Mouse (Mus musculus): ENCODE measurements at regions not wholly inside any gene's neighbourhood (a gene's known extent, or its start where the extent isn't known, plus 50 kb on each side); places are given as distances from the start of the nearest gene placed in this dataset.

- DNase-seq (ENCODE audit: low spot score): no peak
- H3K4me3 ChIP-seq (ENCODE audit: low read depth, low read length): no peak overlapping the region
- no peaks in the 10 kb centered on the region for H3K27me3 ChIP-seq (ENCODE audit: control insufficient read depth, insufficient read depth, low read length)
- 86% methylated on average over 4 of the region's 4 CpGs for WGBS
- H3K36me3 ChIP-seq (ENCODE audit: control insufficient read depth, insufficient read depth, low read length): no peaks in the 10 kb centered on the region
- no peaks in the 10 kb centered on the region for H3K9me3 ChIP-seq (ENCODE audit: control insufficient read depth, low read length)
- H3K4me2 ChIP-seq (ENCODE audit: low read depth): no peak overlapping the region
- no peak overlapping the region for H3K9ac ChIP-seq (ENCODE audit: low read length)
- no peaks in the 10 kb centered on the region for H3K4me1 ChIP-seq (ENCODE audit: control insufficient read depth, insufficient read depth, low read length)
- H3K27ac ChIP-seq (ENCODE audit: low read depth, low read length): no peak overlapping the region
- ATAC-seq (ENCODE audit: insufficient read depth, low FRiP score, low TSS enrichment): no peak
Measured at GRCm38 (mm10) chr2:138702783-138703182, 446.4 kb downstream of the Btbd3 start.

GRCm38 (mm10) chr2:138703943-138704541, 447.7 kb downstream of the Btbd3 start:
- Histone ChIP-seq H3K27ac (ENCODE audit: low read depth, low read length) (no peak overlapping the region), H3K4me1 (ENCODE audit: control insufficient read depth, insufficient read depth, low read length) (no peaks in the 10 kb centered on the region; the same call in 1 of the 2 replicates), H3K4me2 (ENCODE audit: low read depth) (no peak overlapping the region), H3K4me3 (ENCODE audit: low read depth, low read length) (no peak overlapping the region), H3K27me3 (ENCODE audit: control insufficient read depth, insufficient read depth, low read length) (no peaks in the 10 kb centered on the region), H3K9me3 (ENCODE audit: control insufficient read depth, low read length) (no peaks in the 10 kb centered on the region), H3K36me3 (ENCODE audit: control insufficient read depth, insufficient read depth, low read length) (no peaks in the 10 kb centered on the region), H3K9ac (ENCODE audit: low read length) (no peak overlapping the region)
- DNase-seq (ENCODE audit: low spot score): no peak
- WGBS: 85% methylated on average over 4 of the region's 4 CpGs
- no peak for ATAC-seq (ENCODE audit: insufficient read depth, low FRiP score, low TSS enrichment)

GRCm38 (mm10) chr2:138708763-138709162, 452.4 kb downstream of the Btbd3 start:
- H3K27ac ChIP-seq (ENCODE audit: low read depth, low read length): no peak overlapping the region
- ATAC-seq (ENCODE audit: insufficient read depth, low FRiP score, low TSS enrichment): peak; percentile 80
- no peaks in the 10 kb centered on the region for H3K36me3 ChIP-seq (ENCODE audit: control insufficient read depth, insufficient read depth, low read length)
- H3K27me3 ChIP-seq (ENCODE audit: control insufficient read depth, insufficient read depth, low read length): no peaks in the 10 kb centered on the region
- peak; percentile 31 for DNase-seq (ENCODE audit: low spot score)
- H3K4me1 ChIP-seq (ENCODE audit: control insufficient read depth, insufficient read depth, low read length): peaks cover 4% of the 10 kb centered on the region; the same call in 1 of the 2 replicates
- no peak overlapping the region for H3K9ac ChIP-seq (ENCODE audit: low read length)
- 0% methylated on average over 2 of the region's 2 CpGs for WGBS
- H3K9me3 ChIP-seq (ENCODE audit: control insufficient read depth, low read length): no peaks in the 10 kb centered on the region
- H3K4me3 ChIP-seq (ENCODE audit: low read depth, low read length): no peak overlapping the region
- no peak overlapping the region for H3K4me2 ChIP-seq (ENCODE audit: low read depth)

- Histone ChIP-seq H3K9ac (ENCODE audit: low read length) (no peak overlapping the region), H3K27me3 (ENCODE audit: control insufficient read depth, insufficient read depth, low read length) (no peaks in the 10 kb centered on the region), H3K9me3 (ENCODE audit: control insufficient read depth, low read length) (no peaks in the 10 kb centered on the region), H3K27ac (ENCODE audit: low read depth, low read length) (no peak overlapping the region), H3K36me3 (ENCODE audit: control insufficient read depth, insufficient read depth, low read length) (no peaks in the 10 kb centered on the region), H3K4me3 (ENCODE audit: low read depth, low read length) (no peak overlapping the region), H3K4me1 (ENCODE audit: control insufficient read depth, insufficient read depth, low read length) (no peaks in the 10 kb centered on the region), H3K4me2 (ENCODE audit: low read depth) (no peak overlapping the region)
- 63% methylated on average over 2 of the region's 2 CpGs for WGBS
- ATAC-seq (ENCODE audit: insufficient read depth, low FRiP score, low TSS enrichment) (no peak), DNase-seq (ENCODE audit: low spot score) (no peak)
Measured at GRCm38 (mm10) chr2:138733846-138734245, 477.5 kb downstream of the Btbd3 start.

- no peak for DNase-seq (ENCODE audit: low spot score)
- no peaks in the 10 kb centered on the region for H3K27me3 ChIP-seq (ENCODE audit: control insufficient read depth, insufficient read depth, low read length)
- H3K4me2 ChIP-seq (ENCODE audit: low read depth): no peak overlapping the region
- no peak for ATAC-seq (ENCODE audit: insufficient read depth, low FRiP score, low TSS enrichment)
- no peaks in the 10 kb centered on the region for H3K9me3 ChIP-seq (ENCODE audit: control insufficient read depth, low read length)
- 85% methylated on average over 4 of the region's 4 CpGs for WGBS
- H3K36me3 ChIP-seq (ENCODE audit: control insufficient read depth, insufficient read depth, low read length): no peaks in the 10 kb centered on the region
- H3K9ac ChIP-seq (ENCODE audit: low read length): no peak overlapping the region
- no peak overlapping the region for H3K27ac ChIP-seq (ENCODE audit: low read depth, low read length)
- H3K4me1 ChIP-seq (ENCODE audit: control insufficient read depth, insufficient read depth, low read length): no peaks in the 10 kb centered on the region
- H3K4me3 ChIP-seq (ENCODE audit: low read depth, low read length): no peak overlapping the region
Measured at GRCm38 (mm10) chr2:138744806-138745205, 488.4 kb downstream of the Btbd3 start.

- Histone ChIP-seq H3K9ac (ENCODE audit: low read length) (no peak overlapping the region), H3K27me3 (ENCODE audit: control insufficient read depth, insufficient read depth, low read length) (no peaks in the 10 kb centered on the region), H3K4me1 (ENCODE audit: control insufficient read depth, insufficient read depth, low read length) (no peaks in the 10 kb centered on the region), H3K9me3 (ENCODE audit: control insufficient read depth, low read length) (no peaks in the 10 kb centered on the region), H3K27ac (ENCODE audit: low read depth, low read length) (no peak overlapping the region), H3K4me3 (ENCODE audit: low read depth, low read length) (no peak overlapping the region), H3K4me2 (ENCODE audit: low read depth) (no peak overlapping the region), H3K36me3 (ENCODE audit: control insufficient read depth, insufficient read depth, low read length) (no peaks in the 10 kb centered on the region)
- 89% methylated on average over 3 of the region's 3 CpGs for WGBS
- no peak for ATAC-seq (ENCODE audit: insufficient read depth, low FRiP score, low TSS enrichment)
- no peak for DNase-seq (ENCODE audit: low spot score)
Measured at GRCm38 (mm10) chr2:138760439-138760963, 504.1 kb downstream of the Btbd3 start.

- no peaks in the 10 kb centered on the region for H3K27me3 ChIP-seq (ENCODE audit: control insufficient read depth, insufficient read depth, low read length)
- DNase-seq (ENCODE audit: low spot score): no peak
- no peaks in the 10 kb centered on the region for H3K36me3 ChIP-seq (ENCODE audit: control insufficient read depth, insufficient read depth, low read length)
- ATAC-seq (ENCODE audit: insufficient read depth, low FRiP score, low TSS enrichment): no peak
- H3K4me3 ChIP-seq (ENCODE audit: low read depth, low read length): no peak overlapping the region
- H3K4me1 ChIP-seq (ENCODE audit: control insufficient read depth, insufficient read depth, low read length): no peaks in the 10 kb centered on the region
- H3K4me2 ChIP-seq (ENCODE audit: low read depth): no peak overlapping the region
- no peak overlapping the region for H3K27ac ChIP-seq (ENCODE audit: low read depth, low read length)
- H3K9ac ChIP-seq (ENCODE audit: low read length): no peak overlapping the region
- WGBS: 92% methylated on average over 1 of the region's 1 CpGs
- no peaks in the 10 kb centered on the region for H3K9me3 ChIP-seq (ENCODE audit: control insufficient read depth, low read length)
Measured at GRCm38 (mm10) chr2:138761400-138761799, 505.0 kb downstream of the Btbd3 start.

- WGBS: 76% methylated on average over 9 of the region's 9 CpGs
- no peak for ATAC-seq (ENCODE audit: insufficient read depth, low FRiP score, low TSS enrichment)
- DNase-seq (ENCODE audit: low spot score): no peak
Measured at GRCm38 (mm10) chr2:138766275-138766842, 510.0 kb downstream of the Btbd3 start.

GRCm38 (mm10) chr2:138783781-138784180, 527.4 kb downstream of the Btbd3 start:
- Histone ChIP-seq H3K27me3 (ENCODE audit: control insufficient read depth, insufficient read depth, low read length) (no peaks in the 10 kb centered on the region), H3K4me1 (ENCODE audit: control insufficient read depth, insufficient read depth, low read length) (no peaks in the 10 kb centered on the region), H3K9ac (ENCODE audit: low read length) (no peak overlapping the region), H3K4me2 (ENCODE audit: low read depth) (no peak overlapping the region), H3K9me3 (ENCODE audit: control insufficient read depth, low read length) (no peaks in the 10 kb centered on the region), H3K36me3 (ENCODE audit: control insufficient read depth, insufficient read depth, low read length) (no peaks in the 10 kb centered on the region), H3K27ac (ENCODE audit: low read depth, low read length) (no peak overlapping the region), H3K4me3 (ENCODE audit: low read depth, low read length) (no peak overlapping the region)
- no peak for ATAC-seq (ENCODE audit: insufficient read depth, low FRiP score, low TSS enrichment)
- no peak for DNase-seq (ENCODE audit: low spot score)
- WGBS: 90% methylated on average over 3 of the region's 3 CpGs

More at GRCm38 (mm10) chr2:138766275-138766842, 510.0 kb downstream of the Btbd3 start:
- Histone ChIP-seq H3K36me3 (ENCODE audit: control insufficient read depth, insufficient read depth, low read length) (no peaks in the 10 kb centered on the region), H3K4me1 (ENCODE audit: control insufficient read depth, insufficient read depth, low read length) (no peaks in the 10 kb centered on the region), H3K4me2 (ENCODE audit: low read depth) (no peak overlapping the region), H3K9me3 (ENCODE audit: control insufficient read depth, low read length) (no peaks in the 10 kb centered on the region), H3K27me3 (ENCODE audit: control insufficient read depth, insufficient read depth, low read length) (no peaks in the 10 kb centered on the region), H3K27ac (ENCODE audit: low read depth, low read length) (no peak overlapping the region), H3K4me3 (ENCODE audit: low read depth, low read length) (no peak overlapping the region), H3K9ac (ENCODE audit: low read length) (no peak overlapping the region)

Data from neural tube, embryonic 11.5 days (tissue).